In the genomic region with DNA sequence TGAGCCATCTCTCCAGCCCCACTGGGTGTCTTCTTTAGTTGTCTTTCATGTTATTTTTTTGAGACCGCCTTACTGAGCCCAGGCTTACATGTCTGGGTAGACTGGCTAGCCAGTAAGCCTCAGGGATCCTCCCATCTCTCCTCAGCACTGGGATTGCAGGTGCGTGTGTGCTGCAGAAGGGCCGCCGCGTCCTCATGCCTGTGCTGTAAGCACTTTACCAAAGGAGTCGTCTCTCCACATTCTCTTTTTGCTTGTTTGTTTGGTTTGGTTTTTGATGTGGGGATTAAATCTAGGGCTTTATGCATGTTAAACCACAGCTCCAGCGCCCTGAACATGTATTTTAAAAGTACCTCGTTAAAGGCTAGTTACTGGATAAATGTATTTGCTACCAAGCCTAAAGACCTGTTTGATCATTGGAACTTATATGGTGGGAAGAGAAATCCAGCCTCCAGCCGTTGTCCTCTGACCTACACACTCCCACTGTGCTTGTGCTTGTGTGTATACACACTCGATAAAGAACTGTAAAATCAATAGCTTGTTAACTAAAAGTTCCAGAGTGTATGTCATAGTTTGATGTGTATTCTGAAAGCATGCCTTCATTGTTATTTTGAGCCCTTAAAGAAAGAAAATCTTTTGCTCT, we compare ENCODE assay signal across 14 mouse cellular contexts. TPM values are rescaled to one million over a fixed set of nuclear protein-coding genes. Genes with fewer than 3 reads are reported as not detected.
DNase-seq lines count a peak whose midpoint lies in the region; ATAC-seq and TF ChIP-seq lines count a peak whose summit lies in the region.
"Had no signal": no experiment of that assay in that cellular context is flagged by ENCODE, and none has a peak within 500 bp of the region (broad histone marks: within the 10 kb centered on the region; RNA-seq: fewer than 3 reads in every experiment).

No protein-coding gene starts in this region.

- ATAC-seq in midbrain, embryonic 11.5 days (ENCODE audit: low FRiP score): no peak
- no peak for ATAC-seq in midbrain, embryonic 13.5 days
- ATAC-seq in liver, postnatal 0 days: peak; percentile 76

- H3K27ac ChIP-seq in heart, embryonic 10.5 days: peak overlapping the region; percentile 86; the same call in 1 of the 2 replicates
- no peak overlapping the region for H3K27ac ChIP-seq in midbrain, embryonic 11.5 days (ENCODE audit: low read depth, low read length)
- no peak overlapping the region for H3K27ac ChIP-seq in midbrain, embryonic 13.5 days
- peak overlapping the region; percentile 73 for H3K27ac ChIP-seq in liver, postnatal 0 days (ENCODE audit: low read depth)

- no peak overlapping the region for H3K4me2 ChIP-seq in midbrain, embryonic 11.5 days
- no peak overlapping the region for H3K4me2 ChIP-seq in midbrain, embryonic 13.5 days (replicated peaks)
- H3K4me2 ChIP-seq in liver, postnatal 0 days (ENCODE audit: low read depth, low read length): 0 out of 2 replicates have a peak overlapping the region, but pooled peaks have one; percentile 16
- H3K4me2 ChIP-seq: hindbrain, embryonic 14.5 days had no signal

- H3K4me3 ChIP-seq in heart, embryonic 10.5 days: no peak overlapping the region
- no peak overlapping the region for H3K4me3 ChIP-seq in midbrain, embryonic 11.5 days (ENCODE audit: low read depth, low read length)
- no peak overlapping the region for H3K4me3 ChIP-seq in midbrain, embryonic 13.5 days (replicated peaks)
- H3K4me3 ChIP-seq in liver, postnatal 0 days (ENCODE audit: low read depth, low read length): no peak overlapping the region
- H3K4me3 ChIP-seq: erythroblast, embryonic 14.5 days; limb, embryonic 10.5 days had no signal

- no peaks in the 10 kb centered on the region for H3K9me3 ChIP-seq in heart, embryonic 10.5 days
- no peaks in the 10 kb centered on the region for H3K9me3 ChIP-seq in midbrain, embryonic 11.5 days (ENCODE audit: control insufficient read depth, low read length)
- no peaks in the 10 kb centered on the region for H3K9me3 ChIP-seq in midbrain, embryonic 13.5 days
- H3K9me3 ChIP-seq in liver, postnatal 0 days (ENCODE audit: low read length): no peaks in the 10 kb centered on the region
- H3K9me3 ChIP-seq: limb, embryonic 10.5 days had no signal

- no peaks in the 10 kb centered on the region for H3K27me3 ChIP-seq in heart, embryonic 10.5 days (ENCODE audit: insufficient read depth, poor library complexity, severe bottlenecking)
- no peaks in the 10 kb centered on the region for H3K27me3 ChIP-seq in midbrain, embryonic 11.5 days (ENCODE audit: control insufficient read depth, insufficient read depth, low read length)
- no peaks in the 10 kb centered on the region for H3K27me3 ChIP-seq in midbrain, embryonic 13.5 days
- no peaks in the 10 kb centered on the region for H3K27me3 ChIP-seq in liver, postnatal 0 days (ENCODE audit: insufficient read depth, low read length)

- no peak for TF ChIP-seq CTCF in liver, postnatal 0 days (IDR thresholded peaks at IDR 0.05; ENCODE audit: low read depth)

- no peak for DNase-seq in heart, embryonic 10.5 days (ENCODE audit: low spot score)
- no peak for DNase-seq in heart, postnatal 36 days
- peak; percentile 78 for DNase-seq in midbrain, embryonic 11.5 days (ENCODE audit: low spot score, missing footprints)
- DNase-seq in liver, postnatal 0 days: no peak
- peak; percentile 67 for DNase-seq in thymus, postnatal 4 days
- no peak for DNase-seq in kidney, postnatal 25 days
- no peak for DNase-seq in cerebellum, postnatal 36 days
- DNase-seq: adrenal gland, postnatal 36 days; cerebellum, adult 2 months; right cerebral cortex, postnatal 25 days had no signal

- intact Hi-C loops in heart, postnatal 36 days (cut with DNase I): no loop called here

- no peak for TF ChIP-seq EP300 in liver, postnatal 0 days (IDR thresholded peaks at IDR 0.05; ENCODE audit: low read depth)

- peaks cover 24% of the 10 kb centered on the region for H3K36me3 ChIP-seq in heart, embryonic 10.5 days
- H3K36me3 ChIP-seq in midbrain, embryonic 11.5 days (ENCODE audit: control insufficient read depth, insufficient read depth, low read length): peaks cover 3% of the 10 kb centered on the region; the same call in 1 of the 2 replicates
- peaks cover 23% of the 10 kb centered on the region for H3K36me3 ChIP-seq in midbrain, embryonic 13.5 days
- H3K36me3 ChIP-seq in liver, postnatal 0 days (replicated peaks; ENCODE audit: insufficient read depth, low read length): peaks cover 22% of the 10 kb centered on the region

- peaks cover 68% of the 10 kb centered on the region for H3K4me1 ChIP-seq in heart, embryonic 10.5 days
- H3K4me1 ChIP-seq in midbrain, embryonic 11.5 days (ENCODE audit: control insufficient read depth, insufficient read depth, low read length): no peaks in the 10 kb centered on the region
- H3K4me1 ChIP-seq in midbrain, embryonic 13.5 days (replicated peaks): peaks cover 17% of the 10 kb centered on the region
- peaks cover 46% of the 10 kb centered on the region for H3K4me1 ChIP-seq in liver, postnatal 0 days (ENCODE audit: insufficient read depth)

- H3K9ac ChIP-seq in midbrain, embryonic 11.5 days (ENCODE audit: low read length): no peak overlapping the region
- no peak overlapping the region for H3K9ac ChIP-seq in midbrain, embryonic 13.5 days (replicated peaks)
- no peak overlapping the region for H3K9ac ChIP-seq in liver, postnatal 0 days (replicated peaks)
- H3K9ac ChIP-seq: hindbrain, embryonic 14.5 days had no signal

- WGBS in heart, embryonic 10.5 days: 78% methylated on average over 10 of the region's 10 CpGs
- WGBS in midbrain, embryonic 11.5 days: 79% methylated on average over 10 of the region's 10 CpGs
- WGBS in midbrain, embryonic 13.5 days: 71% methylated on average over 10 of the region's 10 CpGs
- WGBS in liver, postnatal 0 days (ENCODE audit: insufficient replicate concordance): 52% methylated on average over 10 of the region's 10 CpGs

RNA-seq across cellular contexts. Expression of a gene that starts 24.9 kb away (rescaled TPM):
- 18.7 and 19.0 TPM in 2 replicates for polyA plus RNA-seq in heart, embryonic 10.5 days (2016; fragmentation: Nextera tagmentation; extraction: Ambion mirVana)
- 10 to 100 TPM in 1 of 2 experiments, 1 to 10 TPM in 1; 9.5 to 10.0 TPM for total RNA-seq in heart, postnatal 36 days (2021)
- polyA plus RNA-seq in midbrain, embryonic 11.5 days (2014; fragmentation: Nextera tagmentation; extraction: Ambion mirVana): 16.5 and 17.7 TPM in 2 replicates
- polyA plus RNA-seq in midbrain, embryonic 13.5 days (2015; fragmentation: Nextera tagmentation; extraction: Ambion mirVana): 9.3 and 9.7 TPM in 2 replicates
- polyA plus RNA-seq in liver, postnatal 0 days (2015; fragmentation: Nextera tagmentation; extraction: Ambion mirVana): 3.9 and 4.0 TPM in 2 replicates

Comparison
In these comparisons a context has a peak if more than half of its experiments do, and no peak if none do; other contexts are left out.
1. DNase-seq: peak in midbrain, embryonic 11.5 days (single experiment) and thymus, postnatal 4 days (single experiment); none in heart, embryonic 10.5 days (single experiment), heart, postnatal 36 days (0 of 2), liver, postnatal 0 days (single experiment), kidney, postnatal 25 days (0 of 2) and cerebellum, postnatal 36 days (0 of 2).
2. H3K27ac ChIP-seq: peak in heart, embryonic 10.5 days (single experiment) and liver, postnatal 0 days (single experiment); none in midbrain, embryonic 11.5 days (single experiment) and midbrain, embryonic 13.5 days (single experiment).